Mouse (Mus musculus) bone marrow, adult 2 months (tissue): ENCODE results near the gene Rffl. TPM values are rescaled to one million over a fixed set of nuclear protein-coding genes. Genes with fewer than 3 reads are reported as not detected.

Source experiments
- H3K27ac ChIP-seq: fragments of 200-500 bp; 2 replicates; pipeline ENCODE4 v1.5.1; 2012; ENCODE audit warnings: low read depth, mild to moderate bottlenecking, control low read depth, inconsistent platforms, low read length; ENCODE audit not compliant: control insufficient read depth, poor library complexity, insufficient read depth
- H3K4me1 ChIP-seq: fragments of 200-500 bp; 2 replicates; pipeline ENCODE4 v1.6.1; 2011; ENCODE audit warnings: low read length; ENCODE audit not compliant: control insufficient read depth, insufficient read depth
- H3K4me3 ChIP-seq: fragments of 200-500 bp; replicated peaks from 2 replicates; pipeline ENCODE3; 2011; ENCODE audit warnings: mild to moderate bottlenecking, low read depth, low read length, control low read depth; ENCODE audit not compliant: control insufficient read depth
- CTCF ChIP-seq: fragments of 200-500 bp; IDR thresholded peaks from 2 replicates; pipeline ENCODE4 v1.5.1; 2011; ENCODE audit warnings: low read length, control low read depth; ENCODE audit not compliant: control insufficient read depth, insufficient read depth
- POLR2A ChIP-seq: fragments of 200-500 bp; IDR thresholded peaks from 2 replicates; pipeline ENCODE4 v1.6.1; 2011; ENCODE audit warnings: low read depth, mild to moderate bottlenecking, control low read depth, low read length, borderline replicate concordance; ENCODE audit not compliant: control insufficient read depth
- WGBS: fragments of 180-500 bp; shearing (Covaris S2); methylation state at CpG from one replicate; pipeline ENCODE4 v1.1.7; 2018; 5-methylcytosine and 5-hydroxymethylcytosine counted together
- polyA plus RNA-seq: library from polyadenylated mRNA; stranded (reverse); fragments of >200 nt; gene quantifications from 2 replicates; pipeline ENCODE4 v1.2.4, GENCODE M21; 2011; ENCODE audit warnings: low replicate concordance; ENCODE audit not compliant: missing spikeins, insufficient read depth, insufficient read length

The Rffl gene
- polyA plus RNA-seq, 1 experiment: 23.8 TPM

DNA sequence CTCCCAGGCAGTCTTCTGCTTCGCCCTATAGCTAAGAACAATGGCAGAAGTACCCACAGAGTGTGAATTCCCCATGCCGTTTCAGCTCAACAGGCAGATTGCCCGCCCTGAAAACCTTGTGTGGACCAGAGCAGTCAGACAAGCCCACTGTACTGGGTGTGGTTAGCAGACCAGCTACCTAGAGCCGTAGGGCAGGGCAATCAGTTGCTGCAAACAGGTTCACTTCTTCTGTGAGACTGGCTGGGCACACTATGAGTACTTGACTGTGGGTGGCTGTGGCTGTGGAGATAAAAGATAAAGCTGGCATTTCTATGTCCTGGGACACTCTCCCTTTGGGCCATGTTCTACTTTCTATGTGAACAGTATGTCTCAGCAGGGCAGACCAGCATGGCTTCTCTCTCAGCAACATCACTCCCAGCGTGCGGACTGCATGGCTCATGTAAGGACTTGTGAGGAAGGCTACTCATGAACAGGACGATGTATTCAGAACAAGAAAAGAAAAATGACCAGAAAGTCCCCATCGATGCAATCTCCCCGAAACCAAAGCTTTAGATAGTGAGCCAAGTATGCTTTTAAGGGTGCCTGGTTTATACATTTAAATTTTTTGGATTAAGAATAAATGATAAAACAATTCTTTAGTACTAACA lies 15.6 kb downstream of the Rffl start:
- Histone ChIP-seq H3K4me1 (peaks cover 6% of the 10 kb centered on the region; the same call in 1 of the 2 replicates), H3K27ac (peak overlapping the region; percentile 56), H3K4me3 (no peak overlapping the region)
- TF ChIP-seq POLR2A (no peak), CTCF (no peak)
- 66% methylated on average over 9 of the region's 9 CpGs for WGBS

DNA sequence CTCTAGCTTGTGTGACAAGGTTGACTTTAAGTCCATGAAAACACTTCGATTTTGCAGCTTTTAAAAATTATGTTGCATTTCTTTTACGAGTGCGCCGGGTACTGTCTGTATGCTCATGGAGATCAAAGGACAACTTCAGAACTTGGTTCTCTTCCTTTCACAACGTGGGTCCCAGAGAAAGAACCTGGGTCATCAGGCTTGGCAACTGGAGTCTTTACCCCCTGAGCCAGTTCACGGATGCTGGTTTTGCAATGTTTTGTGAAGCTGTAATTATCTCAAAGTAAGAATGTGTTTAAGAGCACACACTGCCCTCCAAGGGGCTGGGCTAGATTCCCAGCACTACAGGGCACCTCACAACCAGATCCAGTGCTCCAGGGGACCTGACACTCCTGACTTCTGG lies 16.9 kb downstream of the Rffl start:
- Histone ChIP-seq H3K4me3 (no peak overlapping the region), H3K27ac (no peak overlapping the region), H3K4me1 (peaks cover 4% of the 10 kb centered on the region; the same call in 1 of the 2 replicates)
- WGBS: 79% methylated on average over 6 of the region's 6 CpGs
- TF ChIP-seq POLR2A (no peak), CTCF (no peak)

DNA sequence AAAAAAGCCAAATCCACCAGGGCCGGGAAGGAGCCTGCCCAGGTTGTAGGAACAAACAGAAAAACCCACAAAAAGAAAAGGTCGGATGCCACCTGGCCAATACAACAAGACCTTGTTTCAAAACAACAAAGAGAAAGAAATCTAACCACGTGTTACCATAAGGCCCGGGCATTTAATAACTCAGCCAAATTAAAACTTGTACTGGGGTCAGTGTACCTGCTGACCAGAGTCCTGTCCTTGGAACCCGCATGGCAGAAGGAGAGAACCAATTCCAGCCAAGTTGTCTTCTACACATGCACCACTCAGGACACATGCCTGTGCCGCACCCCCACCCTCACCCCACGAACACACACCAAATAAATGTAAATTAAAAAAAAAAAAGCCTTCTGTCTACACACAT lies 18.1 kb downstream of the Rffl start:
- WGBS: 85% methylated on average over 7 of the region's 7 CpGs
- TF ChIP-seq CTCF (no peak), POLR2A (no peak)
- H3K27ac ChIP-seq: no peak overlapping the region

DNA sequence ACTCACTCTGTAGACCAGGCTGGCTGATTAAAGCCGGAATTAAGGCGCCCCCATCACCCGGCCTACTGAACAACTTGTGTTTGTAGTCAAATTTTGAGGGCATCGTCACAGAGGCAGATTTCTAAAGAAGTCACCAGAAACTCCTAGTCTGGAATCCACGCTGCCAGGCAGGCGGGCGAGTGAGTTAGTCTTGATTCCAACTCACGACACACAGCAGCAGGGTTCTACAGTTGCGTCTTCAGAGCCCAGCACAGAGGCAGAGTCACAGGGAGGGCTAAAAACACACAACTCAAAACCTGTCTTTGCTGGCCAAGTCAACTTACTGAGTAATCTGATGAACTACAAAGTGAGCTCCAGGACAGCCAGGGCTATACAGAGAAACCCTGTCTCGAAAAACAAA lies 18.5 kb downstream of the Rffl start:
- Histone ChIP-seq H3K4me1 (peaks cover 4% of the 10 kb centered on the region; the same call in 1 of the 2 replicates), H3K27ac (no peak overlapping the region), H3K4me3 (no peak overlapping the region)
- 89% methylated on average over 10 of the region's 10 CpGs for WGBS
- TF ChIP-seq POLR2A (no peak), CTCF (no peak)

More for the DNA sequence above, 18.1 kb downstream of the Rffl start:
- Histone ChIP-seq H3K4me3 (no peak overlapping the region), H3K4me1 (peaks cover 4% of the 10 kb centered on the region; the same call in 1 of the 2 replicates)

DNA sequence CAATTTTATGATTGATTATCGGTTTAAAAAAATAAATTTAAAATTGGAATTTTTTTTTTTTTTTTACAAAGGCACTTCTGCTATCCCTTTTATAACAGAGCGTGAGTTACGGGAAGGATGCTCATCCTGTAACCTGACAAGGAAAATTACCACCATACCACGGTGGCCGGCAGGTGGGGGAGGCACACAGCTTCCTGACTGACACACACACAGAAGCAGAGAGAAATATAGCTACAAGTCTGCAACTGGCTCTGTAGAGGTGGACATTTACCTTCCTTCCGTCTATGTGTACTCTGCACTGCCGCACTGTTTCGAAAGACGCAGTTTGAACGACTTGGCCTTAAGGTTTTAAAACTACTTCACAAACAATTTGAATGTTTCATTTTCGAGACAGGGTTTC lies 18.9 kb downstream of the Rffl start:
- Histone ChIP-seq H3K27ac (no peak overlapping the region), H3K4me1 (peaks cover 6% of the 10 kb centered on the region; the same call in 1 of the 2 replicates), H3K4me3 (no peak overlapping the region)
- WGBS: 73% methylated on average over 11 of the region's 11 CpGs
- no peak for TF ChIP-seq CTCF
- no peak for TF ChIP-seq POLR2A

- peaks cover 3% of the 10 kb centered on the region; the same call in 1 of the 2 replicates for H3K4me1 ChIP-seq
- no peak overlapping the region for H3K27ac ChIP-seq
- WGBS: 77% methylated on average over 5 of the region's 5 CpGs
- H3K4me3 ChIP-seq: no peak overlapping the region
- no peak for TF ChIP-seq CTCF
- TF ChIP-seq POLR2A: no peak
Observed at GRCm38 (mm10) chr11:82850259-82850658, 20.8 kb downstream of the Rffl start.

DNA sequence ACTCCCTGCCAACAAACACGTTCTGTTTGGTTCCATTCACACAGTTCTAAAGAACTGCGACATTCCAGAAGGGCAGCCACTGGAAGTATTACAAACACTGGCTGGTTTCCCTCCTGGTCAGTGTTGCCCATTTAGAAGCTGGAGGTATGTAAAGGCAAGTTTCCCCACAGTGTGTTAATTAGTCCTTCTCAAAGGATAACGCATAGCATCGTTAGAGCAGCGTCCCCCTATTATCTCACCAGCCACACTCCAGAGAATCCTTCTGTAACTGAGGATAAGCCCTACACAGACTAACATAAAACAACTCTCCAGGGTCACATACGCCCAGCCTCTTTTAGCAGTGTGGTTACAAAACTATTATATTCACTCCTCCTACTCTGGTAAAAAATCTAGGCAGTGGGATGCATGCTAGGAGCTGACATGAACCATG lies 23.4 kb downstream of the Rffl start:
- Histone ChIP-seq H3K27ac (peak overlapping the region; percentile 83; the same call in 1 of the 2 replicates), H3K4me3 (no peak overlapping the region), H3K4me1 (peaks cover 3% of the 10 kb centered on the region; the same call in 1 of the 2 replicates)
- TF ChIP-seq POLR2A (no peak), CTCF (no peak)
- 55% methylated on average over 6 of the region's 6 CpGs for WGBS

DNA sequence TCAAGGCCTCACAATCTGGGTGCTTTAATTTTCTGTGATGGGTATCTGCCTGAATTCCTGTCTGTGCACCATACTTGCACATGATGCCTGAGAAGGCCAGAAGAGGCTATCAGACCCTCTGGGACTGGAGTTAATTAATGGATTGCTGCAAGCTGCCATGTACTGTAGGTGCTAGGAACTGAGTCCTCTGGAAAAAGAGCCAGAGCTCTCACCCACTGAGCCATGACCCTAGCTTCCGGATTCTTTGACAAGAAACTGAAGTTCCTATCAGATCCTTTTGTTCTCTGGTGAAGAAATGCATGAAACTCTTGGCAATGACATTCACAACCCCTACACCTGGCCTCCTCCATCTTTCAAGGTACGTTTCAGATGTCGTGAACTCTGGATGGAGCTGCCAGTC lies 24.1 kb downstream of the Rffl start:
- 71% methylated on average over 3 of the region's 3 CpGs for WGBS
- Histone ChIP-seq H3K4me3 (no peak overlapping the region), H3K27ac (peak overlapping the region; percentile 83), H3K4me1 (peaks cover 5% of the 10 kb centered on the region; the same call in 1 of the 2 replicates)
- no peak for TF ChIP-seq POLR2A
- TF ChIP-seq CTCF: no peak
